Mouse (Mus musculus) thymus, adult 2 months (tissue): ENCODE results near the gene Dock8.

ENCODE experiments used
- CTCF ChIP-seq: fragments of 200-500 bp; IDR thresholded peaks from 2 replicates; pipeline ENCODE4 v1.5.1; 2012; ENCODE audit warnings: mild to moderate bottlenecking, control low read depth, low read length, moderate library complexity, borderline replicate concordance; ENCODE audit not compliant: control insufficient read depth, poor library complexity, insufficient read depth; ENCODE audit errors: extremely low read depth
- POLR2A ChIP-seq: fragments of 200-500 bp; IDR thresholded peaks from 2 replicates; pipeline ENCODE4 v1.6.1; 2012; ENCODE audit warnings: mild to moderate bottlenecking, low read length, control low read depth, moderate library complexity; ENCODE audit not compliant: control insufficient read depth, poor library complexity, insufficient read depth; ENCODE audit errors: extremely low read depth

- TF ChIP-seq CTCF (no peak), POLR2A (no peak)
Observed at GRCm38 (mm10) chr19:24998561-24998960, 773 bp upstream of the Dock8 start.
